Mouse (Mus musculus) brain, embryonic 14.5 days (tissue): Measurements from ENCODE around the gene Sh3rf1.

Experiments
- CTCF ChIP-seq: fragments of 200-500 bp; IDR thresholded peaks from 2 replicates; pipeline ENCODE4 v1.5.1; 2012; ENCODE audit warnings: inconsistent platforms, mild to moderate bottlenecking, moderate library complexity, borderline replicate concordance; ENCODE audit not compliant: insufficient read depth, insufficient read length; ENCODE audit errors: extremely low read depth
- POLR2A ChIP-seq: fragments of 200-500 bp; IDR thresholded peaks from 2 replicates; pipeline ENCODE4 v1.6.1; 2012; ENCODE audit warnings: mild to moderate bottlenecking, inconsistent platforms, borderline replicate concordance; ENCODE audit not compliant: poor library complexity, insufficient read depth, insufficient read length, severe bottlenecking; ENCODE audit errors: extremely low read depth

DNA sequence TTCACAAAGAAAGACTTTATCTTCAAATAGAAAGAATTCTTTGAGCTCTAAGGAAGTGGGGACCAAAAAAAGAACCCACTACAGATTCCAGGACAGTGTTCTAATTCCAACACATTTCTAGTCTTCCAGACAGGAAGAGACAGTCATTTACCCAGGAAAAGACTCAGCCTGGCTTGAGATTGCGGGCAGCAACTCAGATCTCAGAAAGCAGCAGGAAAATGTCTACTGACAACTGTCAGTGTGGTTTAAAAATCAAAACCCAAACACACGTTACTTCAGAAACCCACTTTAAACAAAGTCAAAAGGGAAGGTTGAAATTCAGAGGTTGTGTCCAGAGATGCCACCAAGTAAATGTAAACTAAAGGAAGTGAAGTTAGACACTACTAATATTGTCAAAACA, 16.8 kb upstream of the Sh3rf1 start:
- TF ChIP-seq CTCF: no peak
- TF ChIP-seq POLR2A: no peak
